Mouse (Mus musculus) heart, postnatal 14 days (tissue): ENCODE data around the gene Gm10770. TPM values are rescaled to one million over a fixed set of nuclear protein-coding genes. Genes with fewer than 3 reads are reported as not detected.
"Not testable (repeated sequence)": the region's sequence is repeated elsewhere in the genome, so short reads cannot be mapped to it uniquely, and the experiment has no call there.

Experiments
- DNase-seq, 2 experiments: peaks; one replicate each; pipeline ENCODE4 v3.0.0; 2021 to 2022
- intact Hi-C: fragments of 180-260 bp; cut with DNase I; formaldehyde crosslinking; loops from one replicate; pipeline ENCODE4 v1.15.1; 2025
- long read RNA-seq, 2 experiments: library from polyadenylated mRNA; stranded (forward); transcript quantifications; one replicate each; pipeline ENCODE4 v2.0.0; 2021
- total RNA-seq, 2 experiments: library from RNA; stranded (reverse); gene quantifications; 2 replicates each; pipeline ENCODE4 v1.2.3; 2021

Gene Gm10770
- not detected for total RNA-seq
- long read RNA-seq, experiment 1, result 0 reads
- long read RNA-seq, experiment 2, result 0 reads

DNA sequence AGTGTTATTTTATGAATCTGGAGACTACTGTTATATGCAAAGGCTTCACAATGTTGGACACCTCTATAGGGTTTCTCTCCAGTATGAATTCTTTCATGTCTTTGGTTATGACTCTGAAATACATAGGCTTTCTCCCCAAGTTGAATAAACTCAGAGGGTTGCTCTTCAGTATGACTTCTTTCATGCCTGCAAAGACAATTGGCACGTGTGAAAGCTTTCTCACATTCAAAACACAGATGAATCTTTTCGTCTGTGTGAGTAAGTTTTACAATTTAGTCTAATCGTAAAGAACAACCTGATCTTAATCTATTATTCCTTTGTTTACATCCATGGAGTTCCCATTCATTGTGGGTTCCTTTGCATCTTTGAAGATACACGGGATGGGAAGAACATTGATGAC, at the start of gene Gm10770:
TSS of gene Gm10770 (minus strand) at position 101 of the 400 bp plus-strand sequence.
- intact Hi-C loops, result not testable (repeated sequence)

DNA sequence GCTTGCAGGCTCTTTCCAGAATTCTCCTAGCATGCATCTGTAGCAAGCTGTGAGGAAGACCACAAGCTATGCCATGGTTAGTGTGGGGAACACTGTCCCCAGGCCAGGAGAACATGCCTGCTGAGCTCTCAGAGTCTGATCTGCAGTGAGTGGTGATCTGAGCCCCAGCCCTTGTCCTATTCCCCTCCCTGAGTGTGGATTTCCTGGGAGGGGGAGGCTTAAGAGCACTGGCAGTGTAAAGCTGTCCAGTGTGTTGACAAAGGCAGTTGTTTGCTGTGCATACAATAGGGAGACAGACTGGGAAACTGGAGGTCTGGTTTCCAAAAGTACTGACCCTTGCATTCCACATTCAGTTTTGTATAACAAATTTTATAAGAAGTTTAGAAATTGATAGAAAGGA, 43.8 kb upstream of the Gm10770 start:
- intact Hi-C loops, result not testable (repeated sequence)

More for the DNA sequence above, at the start of gene Gm10770:
- DNase-seq, result not testable (repeated sequence)

DNA sequence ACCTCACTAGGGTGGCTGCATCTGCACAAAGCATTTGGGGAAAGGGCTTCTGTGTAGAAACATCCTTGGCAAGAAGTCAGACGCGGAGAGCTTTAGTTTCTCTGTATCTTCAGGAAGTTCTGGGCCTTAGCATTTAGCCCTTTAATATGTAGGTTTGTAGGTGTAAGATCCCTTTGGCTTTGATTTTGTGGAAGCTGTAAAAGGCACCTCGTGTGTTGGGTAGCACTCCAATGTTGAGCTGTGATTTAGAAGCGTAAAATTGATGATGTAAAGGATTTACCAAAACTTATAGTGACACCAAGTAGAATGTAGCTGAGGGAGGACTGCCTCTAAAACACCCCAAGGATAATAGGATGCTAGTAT, 38.9 kb upstream of the Gm10770 start:
- not testable (repeated sequence) for DNase-seq
- intact Hi-C loops, result loop anchor here (5.0 kb wide), 1 partner anchor 234 kb away; the partner anchor contains the start of gene Zfp442

More for the DNA sequence above, 43.8 kb upstream of the Gm10770 start:
- DNase-seq, result not testable (repeated sequence)

DNA sequence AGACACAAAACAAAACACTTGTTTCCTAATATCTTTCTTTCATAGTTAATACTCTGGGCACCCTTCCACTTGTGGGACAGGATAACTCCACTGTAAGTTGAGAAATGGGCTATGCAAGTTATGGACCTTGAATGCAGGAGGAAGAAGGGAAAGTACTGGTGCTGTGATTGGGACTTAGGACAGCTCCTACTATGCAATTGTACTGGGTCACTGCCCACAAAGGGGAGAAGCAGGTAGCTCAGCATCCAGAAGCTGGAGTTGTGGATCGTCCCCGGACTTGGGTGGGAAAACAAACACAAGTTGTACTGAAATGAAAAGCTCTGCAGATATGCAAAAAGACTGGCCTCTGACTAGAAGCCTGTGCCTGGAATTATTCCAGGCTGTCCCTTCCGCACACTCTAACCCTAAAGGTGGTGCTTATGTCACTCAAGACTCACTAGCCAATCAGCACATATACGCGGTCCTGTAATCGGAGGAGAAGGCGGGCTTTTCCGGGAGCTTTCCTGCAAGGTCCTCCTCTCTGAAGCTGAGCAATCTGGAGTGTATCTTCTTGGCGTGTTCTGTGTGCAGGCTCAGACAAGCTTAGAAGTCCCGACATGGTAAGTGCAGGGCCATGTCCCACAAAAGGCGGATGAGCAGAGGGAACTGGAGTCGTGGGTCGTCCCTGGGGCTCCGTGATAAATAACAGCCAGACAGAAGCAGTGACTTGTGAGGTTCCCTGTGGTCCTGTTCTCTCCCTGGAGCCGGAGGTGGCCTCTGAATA, 38.3 kb upstream of the Gm10770 start, which contains the start of gene Zfp937:
TSS of gene Zfp937 (plus strand) at position 474 of the 763 bp plus-strand sequence.
- intact Hi-C loops, result loop anchor here (5.0 kb wide), 1 partner anchor 235 kb away; the partner anchor contains the start of gene Zfp442
- peak; percentile 69 to 72 for DNase-seq

DNA sequence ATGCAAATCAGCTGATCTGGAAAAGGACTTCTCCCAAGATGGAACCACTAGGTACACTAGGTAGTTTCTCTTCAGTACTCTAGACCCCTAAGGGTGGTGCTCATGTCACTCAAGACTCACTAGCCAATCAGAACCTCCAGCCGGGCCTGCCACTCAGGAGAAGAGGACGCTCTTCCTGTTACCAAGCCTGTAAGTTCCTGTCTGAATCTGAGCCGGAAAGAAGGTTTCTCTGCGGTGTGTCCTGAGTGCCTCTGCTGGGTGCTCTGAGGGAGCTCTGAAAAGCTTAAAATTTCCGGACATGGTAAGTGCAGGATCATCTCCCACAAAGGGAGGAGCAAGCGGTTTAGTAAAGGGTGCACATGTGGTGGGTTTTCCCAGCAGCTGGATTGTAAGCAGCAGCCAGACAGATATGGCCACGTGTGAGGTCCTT, 2.1 kb upstream of the Gm10770 start, which contains the start of gene Gm14139:
TSS of gene Gm14139 (plus strand) at position 186 of the 430 bp plus-strand sequence.
- DNase-seq, intact Hi-C loops: not testable (repeated sequence)

DNA sequence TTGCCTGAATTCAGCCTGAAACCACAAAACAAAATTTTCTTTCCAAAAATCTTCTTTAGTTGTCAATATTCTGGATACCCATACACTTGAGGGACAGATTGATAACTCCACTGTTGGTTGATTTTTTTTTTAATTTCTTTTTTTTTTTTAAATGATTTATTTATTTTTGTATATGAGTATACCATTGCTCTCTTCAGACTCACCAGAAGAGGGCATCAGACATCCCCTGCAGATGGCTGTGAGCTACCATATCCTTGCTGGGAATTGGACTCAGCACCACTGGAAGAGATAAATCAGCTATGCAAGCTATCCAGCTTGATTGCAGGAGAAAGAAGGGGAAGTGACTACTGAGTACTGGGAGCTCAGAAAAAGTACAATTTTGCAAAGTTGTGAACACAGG, 1.6 kb upstream of the Gm10770 start:
- DNase-seq, intact Hi-C loops: not testable (repeated sequence)

DNA sequence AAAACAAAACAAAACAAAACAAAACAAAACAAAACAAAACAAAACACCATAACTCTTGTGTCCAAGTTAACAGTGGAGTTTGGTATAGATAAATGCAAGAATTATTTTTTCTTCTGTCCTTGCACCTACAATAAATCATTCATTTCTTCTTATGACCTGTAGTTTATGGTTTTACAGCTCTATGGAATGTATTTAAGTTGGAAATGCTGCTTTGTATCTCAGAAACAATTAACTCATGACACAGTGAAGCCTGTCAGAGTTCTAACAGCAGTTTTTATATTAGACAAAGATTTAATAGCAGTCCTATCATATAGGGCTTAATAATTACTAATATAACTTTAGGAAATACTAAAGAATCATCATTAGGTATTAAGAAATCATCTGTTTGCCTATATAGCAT, 5.6 kb downstream of the Gm10770 start:
- intact Hi-C loops, result no loop called here
- DNase-seq, result no peak

DNA sequence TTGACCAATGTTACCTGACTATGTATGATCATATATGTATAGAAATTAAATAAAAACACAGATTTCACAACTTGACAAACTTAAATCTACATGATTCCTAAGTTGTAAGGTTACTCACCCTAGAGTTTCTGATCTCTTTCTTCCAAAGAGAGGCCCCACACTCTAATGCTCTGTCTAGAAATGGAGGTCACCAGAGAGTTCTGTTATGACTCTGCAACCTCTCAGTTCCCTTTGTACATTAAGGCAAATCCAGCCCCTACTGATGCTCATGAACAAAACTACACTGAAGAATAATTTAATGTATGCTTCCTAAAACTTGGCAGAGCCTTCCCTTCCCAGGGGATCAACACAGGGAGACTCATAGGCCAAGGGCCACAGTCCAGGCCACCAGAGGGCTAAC, 12.8 kb downstream of the Gm10770 start:
- intact Hi-C loops, result no loop called here
- DNase-seq, result no peak

DNA sequence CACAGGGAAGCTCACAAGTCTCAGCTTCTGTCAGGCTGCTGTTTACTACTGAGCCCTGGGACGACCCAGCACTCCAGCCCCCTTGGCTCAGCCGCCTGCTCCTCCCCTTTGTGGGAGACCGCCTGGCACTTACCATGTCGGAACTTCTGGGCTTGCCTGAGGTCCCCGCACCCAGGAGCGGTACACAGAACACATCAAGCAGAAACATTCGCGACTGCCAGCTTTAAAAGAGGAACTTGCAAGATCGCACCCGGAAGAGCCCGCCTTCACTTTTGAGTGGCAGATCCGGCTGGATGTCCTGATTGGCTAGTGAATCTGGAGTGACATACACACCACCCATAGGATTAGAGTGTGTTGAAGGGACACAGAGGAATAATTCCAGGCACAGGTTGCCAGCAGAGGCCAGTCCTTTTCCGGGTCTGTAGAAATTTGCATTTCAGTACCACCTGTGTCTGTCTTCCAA, 43.0 kb downstream of the Gm10770 start, which contains the start of gene Zfp120:
TSS of gene Zfp120 (minus strand) at position 274 of the 463 bp plus-strand sequence.
- DNase-seq, result peak; percentile 82 to 84
- intact Hi-C loops, result loop anchor here (5.0 kb wide), 1 partner anchor 531 kb away; the partner anchor contains the start of gene Acss1

DNA sequence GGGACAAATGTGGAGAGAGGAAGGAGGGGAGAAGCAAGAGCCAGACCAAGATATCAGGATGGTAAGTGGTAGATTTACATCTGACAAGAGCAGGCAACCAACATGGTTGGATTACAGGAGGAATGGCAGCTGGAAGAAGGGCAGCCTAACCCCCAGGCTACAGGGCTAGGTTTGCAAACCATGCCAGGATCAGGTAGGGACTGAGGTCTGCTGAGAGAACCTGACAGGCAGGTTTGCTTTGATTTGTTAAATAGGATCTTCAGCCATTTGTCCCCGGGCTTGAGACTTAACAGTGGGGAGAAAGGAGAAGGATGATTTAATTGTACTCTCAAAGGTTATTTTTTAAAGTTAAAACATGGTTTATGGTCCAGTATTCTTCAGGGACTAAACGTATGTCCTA, 46.7 kb downstream of the Gm10770 start:
- DNase-seq, result no peak
- intact Hi-C loops, result no loop called here

DNA sequence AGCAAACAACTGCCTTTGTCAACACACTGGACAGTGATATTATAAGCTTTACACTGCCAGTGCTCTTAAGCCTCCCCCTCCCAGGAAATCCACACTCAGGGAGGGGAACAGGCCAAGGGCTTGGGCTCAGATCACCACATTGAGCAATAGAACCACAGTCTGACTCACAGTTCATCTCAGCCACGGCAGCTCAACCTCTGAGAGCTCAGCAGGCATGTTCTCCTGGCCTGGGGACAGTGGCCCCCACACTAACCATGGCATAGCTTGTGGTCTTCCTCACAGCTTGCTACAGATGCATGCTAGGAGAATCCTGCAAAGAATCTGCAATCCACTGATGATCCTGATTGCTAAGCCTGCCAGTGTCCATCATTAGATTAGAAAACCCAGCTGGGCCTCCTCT, 47.5 kb downstream of the Gm10770 start:
- DNase-seq, intact Hi-C loops: not testable (repeated sequence)

Other genes with a start within 250 kb of the Gm10770 start
- 1 to 10 TPM; 5.5 to 6.2 TPM for gene Zfp120, start 43.0 kb downstream of the Gm10770 start, total RNA-seq
- gene Gm14139, start 2.1 kb upstream of the Gm10770 start, total RNA-seq, result not detected
- gene Zfp937, start 38.4 kb upstream of the Gm10770 start, total RNA-seq, result 1 to 10 TPM; 2.7 TPM
- gene Gm21994, start 75.9 kb upstream of the Gm10770 start, total RNA-seq, result 1 to 10 TPM; 2.8 to 3.1 TPM
- not detected for gene Gm14124, start 77.8 kb upstream of the Gm10770 start, total RNA-seq
- not detected for gene Gm10130, start 144.0 kb upstream of the Gm10770 start, total RNA-seq
- gene 3300002I08Rik, start 183.1 kb upstream of the Gm10770 start, total RNA-seq, result 1 to 10 TPM; 2.4 to 2.5 TPM